Mouse (Mus musculus) G1E (cell line): ENCODE measurements around the gene Hspb7. TPM values are rescaled to one million over a fixed set of nuclear protein-coding genes. Genes with fewer than 3 reads are reported as not detected.

Experiments
- ATAC-seq: 2 replicates; pipeline ENCODE4 v1.8.0; 2016; ENCODE audit warnings: mild to moderate bottlenecking; ENCODE audit not compliant: insufficient number of reproducible peaks, poor library complexity, low FRiP score, severe bottlenecking; ENCODE audit errors: extremely low read depth
- DNase-seq: peaks from one replicate; pipeline ENCODE4 v3.0.0; 2012; ENCODE audit warnings: low spot score
- H3K27me3 ChIP-seq: 2 replicates; pipeline ENCODE4 v1.6.1; 2012; ENCODE audit warnings: mild to moderate bottlenecking, low read length, inconsistent platforms; ENCODE audit not compliant: insufficient read depth
- H3K36me3 ChIP-seq: replicated peaks from 2 replicates; pipeline ENCODE3; 2012; ENCODE audit warnings: mild to moderate bottlenecking, inconsistent platforms
- H3K4me1 ChIP-seq: 2 replicates; pipeline ENCODE4 v1.6.1; 2012; ENCODE audit warnings: low read depth, low read length, inconsistent platforms, mixed read lengths; ENCODE audit not compliant: insufficient read depth
- H3K4me3 ChIP-seq: 2 replicates; pipeline ENCODE4 v1.5.1; 2012; ENCODE audit warnings: low read depth, mild to moderate bottlenecking, inconsistent platforms, low read length, moderate library complexity, mixed read lengths
- H3K9me3 ChIP-seq: replicated peaks from 2 replicates; pipeline ENCODE4 v1.6.1; 2012; ENCODE audit warnings: inconsistent platforms
- CTCF ChIP-seq: IDR thresholded peaks from 2 replicates; pipeline ENCODE4 v1.5.1; 2012; ENCODE audit warnings: low read depth, low read length, inconsistent platforms, mixed read lengths
- GATA1 ChIP-seq: IDR thresholded peaks from 2 replicates; pipeline ENCODE4 v1.6.1; 2012; ENCODE audit warnings: borderline replicate concordance, low read length, inconsistent platforms, mixed read lengths
- GATA2 ChIP-seq: IDR thresholded peaks from 2 replicates; pipeline ENCODE4 v1.6.1; 2012; ENCODE audit warnings: low read depth, low read length, inconsistent platforms, borderline replicate concordance
- POLR2AphosphoS5 ChIP-seq: IDR thresholded peaks from 2 replicates; pipeline ENCODE4 v1.6.1; 2012; ENCODE audit warnings: low read depth, low read length, inconsistent platforms; ENCODE audit not compliant: insufficient replicate concordance
- TAL1 ChIP-seq: conservative IDR thresholded peaks from 2 replicates; pipeline ENCODE4 v1.6.1; 2012; ENCODE audit warnings: low read depth, low read length, inconsistent platforms, mixed read lengths
- polyA plus RNA-seq: library from polyadenylated mRNA; stranded (reverse); fragments of >175 nt; gene quantifications from 2 replicates; pipeline ENCODE4 v1.2.3, GENCODE M21; 2012
- total RNA-seq, 2 experiments: library from RNA; stranded (forward) in 1 of 2; stranded (reverse) in 1 of 2; fragments of 200-1000 nt in 1 of 2; fragments of >200 nt in 1 of 2; fragmentation: Nextera tagmentation in 1 of 2; gene quantifications; 2 replicates each; pipeline ENCODE4 v1.2.3; 2014 to 2017

The Hspb7 gene
- total and polyA plus RNA-seq, 3 experiments, result not detected

GRCm38 (mm10) chr4:141423288-141423687, 2.7 kb downstream of the Hspb7 start:
- Histone ChIP-seq H3K36me3 (no peaks in the 10 kb centered on the region), H3K4me3 (no peak overlapping the region), H3K27me3 (peaks cover 33% of the 10 kb centered on the region; the same call in 1 of the 2 replicates), H3K4me1 (no peaks in the 10 kb centered on the region), H3K9me3 (no peaks in the 10 kb centered on the region)
- ATAC-seq (no peak), DNase-seq (no peak)
- TF ChIP-seq POLR2AphosphoS5, result no peak

DNA sequence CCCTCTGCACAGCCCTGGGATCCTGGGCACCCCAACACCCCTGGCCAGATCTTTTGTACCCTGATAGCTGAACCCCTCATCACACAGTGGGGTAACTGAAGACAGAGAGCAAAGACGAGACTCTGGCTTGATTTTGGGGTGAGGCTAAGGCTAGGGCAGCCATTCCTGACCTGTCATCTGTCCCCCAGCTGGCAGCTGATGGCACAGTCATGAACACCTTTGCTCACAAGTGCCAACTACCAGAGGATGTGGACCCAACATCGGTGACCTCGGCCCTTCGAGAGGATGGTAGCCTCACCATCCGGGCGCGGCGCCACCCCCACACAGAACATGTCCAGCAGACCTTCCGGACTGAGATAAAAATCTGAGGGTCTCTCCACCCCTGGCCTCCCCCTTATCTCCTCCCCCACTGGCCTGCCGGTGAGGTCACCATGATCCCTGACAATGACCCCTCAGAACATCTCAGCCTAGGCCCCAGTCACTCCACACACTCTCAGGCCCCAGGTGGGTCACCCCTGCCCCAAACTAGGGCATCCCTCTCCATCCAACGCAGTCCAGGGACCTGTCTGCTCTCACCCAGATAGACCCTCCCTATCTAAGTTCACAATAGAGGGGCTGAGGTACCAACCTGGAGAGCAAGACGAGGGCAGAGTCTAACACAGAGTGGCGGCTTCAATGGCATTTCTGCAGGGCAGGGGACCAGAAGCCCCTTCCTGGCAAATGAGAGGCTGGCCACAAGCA, 3.3 kb downstream of the Hspb7 start:
- no peak for ATAC-seq
- H3K9me3 ChIP-seq, result no peaks in the 10 kb centered on the region
- no peaks in the 10 kb centered on the region for H3K4me1 ChIP-seq
- no peak for DNase-seq
- TF ChIP-seq TAL1, result no peak
- TF ChIP-seq CTCF, result no peak
- no peak for TF ChIP-seq GATA1
- no peak for TF ChIP-seq POLR2AphosphoS5
- no peak for TF ChIP-seq GATA2
- no peak overlapping the region for H3K4me3 ChIP-seq
- H3K36me3 ChIP-seq, result no peaks in the 10 kb centered on the region
- peaks cover 33% of the 10 kb centered on the region; the same call in 1 of the 2 replicates for H3K27me3 ChIP-seq

DNA sequence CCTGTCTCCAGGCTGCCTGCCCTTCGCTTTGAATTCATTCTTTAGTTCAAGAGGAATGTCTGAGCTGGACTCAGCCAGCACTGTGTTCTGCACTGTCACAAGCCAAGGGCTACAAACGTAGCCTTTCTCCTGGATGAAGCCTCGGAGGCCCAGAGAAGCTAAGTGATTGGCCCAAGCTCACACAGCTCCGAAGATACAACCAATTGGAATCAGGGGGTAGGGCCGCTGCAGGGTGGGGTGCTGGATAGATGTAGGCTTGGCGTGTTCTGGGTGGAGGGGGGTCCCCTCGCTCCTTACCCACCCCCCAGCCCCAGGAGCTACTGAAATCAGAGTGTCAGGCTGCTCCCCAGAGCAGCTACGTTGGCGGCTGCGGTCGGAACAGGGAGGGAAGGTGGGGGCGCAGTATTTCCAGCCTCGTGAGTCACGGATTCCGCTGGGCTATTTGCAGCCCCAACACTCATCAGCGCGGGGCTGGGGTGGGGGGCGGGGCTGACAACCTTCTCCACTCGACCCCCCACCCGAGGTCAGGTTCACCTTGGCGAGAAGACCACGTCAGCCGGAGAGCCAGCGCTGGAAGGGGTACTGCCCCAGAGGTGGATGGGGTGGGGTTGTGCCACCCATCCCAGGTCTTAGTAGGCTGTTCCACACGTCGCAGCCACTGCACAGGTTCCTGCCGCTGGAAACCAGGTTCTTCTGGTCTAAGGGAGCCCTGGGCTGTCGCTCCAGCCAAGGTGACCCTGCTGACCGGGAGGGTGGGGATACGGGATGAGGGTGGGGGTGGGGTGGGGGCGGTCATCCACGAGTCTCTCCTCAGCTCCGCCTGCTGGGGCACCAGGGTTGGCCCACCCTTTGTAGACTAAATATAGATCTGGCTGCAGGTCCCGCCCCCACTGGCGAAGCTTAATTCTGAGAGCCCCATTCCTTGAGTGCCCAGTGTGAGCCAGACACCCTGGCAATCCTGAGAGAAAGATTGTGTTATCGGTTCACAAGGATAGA, 5.2 kb downstream of the Hspb7 start:
- Histone ChIP-seq H3K4me1 (no peaks in the 10 kb centered on the region), H3K36me3 (no peaks in the 10 kb centered on the region), H3K4me3 (no peak overlapping the region), H3K9me3 (no peaks in the 10 kb centered on the region), H3K27me3 (peaks cover 27% of the 10 kb centered on the region; the same call in 1 of the 2 replicates)
- TF ChIP-seq POLR2AphosphoS5 (no peak), TAL1 (no peak), GATA1 (no peak), CTCF (no peak), GATA2 (no peak)
- DNase-seq (no peak), ATAC-seq (no peak)

DNA sequence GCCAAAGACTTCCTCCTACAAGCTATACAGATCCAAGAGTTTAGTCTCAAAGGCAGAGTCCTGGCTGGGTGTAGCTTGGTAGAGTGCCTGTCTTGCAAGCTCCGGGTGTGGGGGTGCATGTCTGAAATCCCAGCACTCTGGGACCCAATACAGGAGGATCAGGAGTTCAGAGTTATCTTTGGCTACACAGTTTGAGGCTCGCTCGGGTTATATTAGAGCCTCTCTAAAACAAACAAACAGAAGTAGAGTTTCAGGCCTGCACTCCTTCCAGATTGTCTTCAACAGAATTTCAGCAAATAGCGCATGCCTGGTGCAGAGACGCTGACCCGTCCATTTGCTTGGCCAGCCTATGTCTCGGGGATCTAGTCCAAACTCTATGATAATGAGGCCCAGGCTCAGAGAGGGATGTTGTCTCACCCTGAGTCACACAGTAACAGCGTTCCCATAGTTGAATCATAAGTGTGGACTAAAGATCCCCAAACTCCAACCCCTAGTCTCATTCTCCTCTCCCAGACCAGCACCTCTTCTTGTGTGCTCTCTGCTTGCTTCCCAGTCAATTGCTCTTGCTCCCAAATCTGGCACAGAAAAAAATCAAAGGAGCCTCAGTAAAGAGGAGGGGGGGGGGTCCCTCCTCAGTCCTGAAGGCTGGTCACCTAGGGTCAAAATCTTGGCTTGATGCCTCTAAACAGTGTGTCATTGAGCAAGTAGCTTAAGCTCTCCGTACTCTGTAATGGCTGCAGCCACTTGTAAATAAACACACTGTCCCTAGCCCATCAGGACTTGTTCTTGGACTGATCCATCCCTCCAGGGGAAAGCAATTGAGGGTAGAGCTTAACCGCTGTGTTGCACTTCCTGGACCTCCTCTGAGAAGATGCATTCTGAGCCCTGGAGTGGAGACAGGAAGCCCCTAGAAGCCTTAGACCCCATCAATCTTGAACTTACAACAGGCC, 6.5 kb downstream of the Hspb7 start:
- H3K4me1 ChIP-seq, result no peaks in the 10 kb centered on the region
- DNase-seq, result no peak
- TF ChIP-seq TAL1, result no peak
- no peaks in the 10 kb centered on the region for H3K9me3 ChIP-seq
- H3K36me3 ChIP-seq, result no peaks in the 10 kb centered on the region
- H3K27me3 ChIP-seq, result peaks cover 21% of the 10 kb centered on the region; the same call in 1 of the 2 replicates
- no peak overlapping the region for H3K4me3 ChIP-seq
- ATAC-seq, result no peak

- TF ChIP-seq CTCF, result no peak
- TF ChIP-seq GATA2, result no peak
- no peak for TF ChIP-seq GATA1
- no peak for TF ChIP-seq POLR2AphosphoS5
- TF ChIP-seq TAL1, result no peak
- DNase-seq, result no peak
- Histone ChIP-seq H3K9me3 (no peaks in the 10 kb centered on the region), H3K4me1 (no peaks in the 10 kb centered on the region), H3K4me3 (no peak overlapping the region), H3K36me3 (no peaks in the 10 kb centered on the region), H3K27me3 (peaks cover 17% of the 10 kb centered on the region; the same call in 1 of the 2 replicates)
- ATAC-seq, result no peak
These were observed 7.3 kb downstream of the Hspb7 start for GRCm38 (mm10) chr4:141427921-141428320.

GRCm38 (mm10) chr4:141429381-141429780, 8.8 kb downstream of the Hspb7 start:
- no peaks in the 10 kb centered on the region for H3K36me3 ChIP-seq
- H3K4me3 ChIP-seq, result no peak overlapping the region
- TF ChIP-seq GATA2, result no peak
- TF ChIP-seq CTCF, result no peak
- no peak for TF ChIP-seq GATA1
- TF ChIP-seq POLR2AphosphoS5, result no peak
- TF ChIP-seq TAL1, result no peak
- H3K9me3 ChIP-seq, result no peaks in the 10 kb centered on the region
- ATAC-seq, result no peak
- no peak for DNase-seq
- H3K4me1 ChIP-seq, result no peaks in the 10 kb centered on the region
- H3K27me3 ChIP-seq, result peaks cover 12% of the 10 kb centered on the region; the same call in 1 of the 2 replicates
